Mouse (Mus musculus) neural tube, embryonic 11.5 days (tissue): Measurements from ENCODE around the gene Plekha1. TPM values are rescaled to one million over a fixed set of nuclear protein-coding genes. Genes with fewer than 3 reads are reported as not detected.

Experiments
- ATAC-seq: fragments of 200-750 bp; cut with Nextera tagmentation; 2 replicates; pipeline ENCODE4 v1.8.0; 2017; ENCODE audit warnings: moderate number of reproducible peaks, mild to moderate bottlenecking, moderate TSS enrichment, moderate library complexity; ENCODE audit not compliant: insufficient read depth, low FRiP score, low TSS enrichment
- DNase-seq: peaks from one replicate; pipeline ENCODE4 v3.0.0-alpha.2; 2015; ENCODE audit warnings: low spot score
- H3K27ac ChIP-seq: fragments of 300-500 bp; sonication (generic); 2 replicates; pipeline ENCODE4 v1.5.1; 2014; ENCODE audit warnings: low read depth, mild to moderate bottlenecking, low read length
- H3K27me3 ChIP-seq: fragments of 300-500 bp; sonication (generic); 2 replicates; pipeline ENCODE4 v1.6.1; 2014; ENCODE audit warnings: mild to moderate bottlenecking, low read length, mixed read lengths; ENCODE audit not compliant: control insufficient read depth, insufficient read depth
- H3K36me3 ChIP-seq: fragments of 300-500 bp; sonication (generic); 2 replicates; pipeline ENCODE4 v1.6.1; 2014; ENCODE audit warnings: mild to moderate bottlenecking, low read length, moderate library complexity, mixed read lengths; ENCODE audit not compliant: control insufficient read depth, insufficient read depth
- H3K4me1 ChIP-seq: fragments of 300-500 bp; sonication (generic); 2 replicates; pipeline ENCODE4 v1.6.1; 2014; ENCODE audit warnings: low read length, mixed read lengths; ENCODE audit not compliant: control insufficient read depth, insufficient read depth
- H3K4me2 ChIP-seq: fragments of 300-500 bp; sonication (generic); 2 replicates; pipeline ENCODE4 v1.6.1; 2014; ENCODE audit warnings: low read depth, mild to moderate bottlenecking, moderate library complexity
- H3K4me3 ChIP-seq: fragments of 300-500 bp; sonication (generic); 2 replicates; pipeline ENCODE4 v1.5.1; 2014; ENCODE audit warnings: low read depth, low read length
- H3K9ac ChIP-seq: fragments of 300-500 bp; sonication (generic); 2 replicates; pipeline ENCODE4 v1.6.1; 2014; ENCODE audit warnings: mild to moderate bottlenecking, low read length
- H3K9me3 ChIP-seq: fragments of 300-500 bp; sonication (generic); 2 replicates; pipeline ENCODE4 v1.6.1; 2016; ENCODE audit warnings: low read length; ENCODE audit not compliant: control insufficient read depth
- WGBS: fragments of 180-500 bp; shearing (Covaris S2); extraction: QIAGEN DNeasy Blood & Tissue Kit; methylation state at CpG from one replicate; pipeline ENCODE4 v1.1.7; 2014; 5-methylcytosine and 5-hydroxymethylcytosine counted together
- polyA plus RNA-seq: library from polyadenylated mRNA; unstranded; fragments of >200 nt; fragmentation: Nextera tagmentation; extraction: Ambion mirVana; gene quantifications from 2 replicates; pipeline ENCODE4 v1.2.1, GENCODE M21; 2014

Plekha1 gene
- polyA plus RNA-seq, 1 experiment from 2014 or later: 44.2 TPM

DNA sequence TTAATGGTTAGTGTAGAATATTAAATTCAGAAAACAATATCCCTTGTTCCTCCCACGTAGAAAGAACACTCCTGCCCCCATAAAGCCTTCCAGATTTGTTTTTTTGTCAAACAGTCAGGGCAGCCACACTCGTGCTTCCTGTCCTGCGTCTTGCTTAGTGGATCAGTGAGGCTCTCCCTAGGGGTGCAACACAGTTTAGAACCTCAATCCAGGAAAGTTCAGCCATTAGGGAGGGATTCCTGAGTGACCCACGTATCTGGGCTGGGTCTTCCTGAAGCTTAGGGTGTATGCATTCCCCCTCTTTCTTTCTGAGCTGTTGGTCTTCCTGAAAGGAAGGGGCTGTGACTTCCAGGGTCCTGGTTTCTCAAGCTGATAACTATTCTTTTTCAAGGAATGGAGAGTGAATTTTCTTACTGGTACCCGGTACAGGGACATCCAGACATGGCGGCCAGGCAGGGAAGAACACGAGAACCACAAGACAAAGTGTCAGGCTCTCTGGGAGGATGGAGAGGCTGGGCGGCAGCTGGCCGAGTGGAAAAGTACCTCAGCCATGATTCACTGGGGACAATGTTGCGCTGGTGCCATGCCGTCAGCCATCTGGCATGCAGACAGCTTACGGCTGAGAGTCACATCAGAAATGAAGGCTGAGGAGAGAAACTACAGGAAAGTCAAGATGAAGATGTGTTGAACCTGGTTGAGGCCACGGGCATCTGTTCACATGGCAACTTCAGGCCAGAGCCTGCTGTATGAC lies 57.6 kb downstream of the Plekha1 start:
- Histone ChIP-seq H3K9ac (no peak overlapping the region), H3K4me2 (no peak overlapping the region), H3K9me3 (no peaks in the 10 kb centered on the region), H3K27me3 (no peaks in the 10 kb centered on the region), H3K4me1 (no peaks in the 10 kb centered on the region), H3K36me3 (no peaks in the 10 kb centered on the region), H3K4me3 (no peak overlapping the region), H3K27ac (no peak overlapping the region)
- DNase-seq (no peak), ATAC-seq (no peak)
- 76% methylated on average over 13 of the region's 13 CpGs for WGBS

DNA sequence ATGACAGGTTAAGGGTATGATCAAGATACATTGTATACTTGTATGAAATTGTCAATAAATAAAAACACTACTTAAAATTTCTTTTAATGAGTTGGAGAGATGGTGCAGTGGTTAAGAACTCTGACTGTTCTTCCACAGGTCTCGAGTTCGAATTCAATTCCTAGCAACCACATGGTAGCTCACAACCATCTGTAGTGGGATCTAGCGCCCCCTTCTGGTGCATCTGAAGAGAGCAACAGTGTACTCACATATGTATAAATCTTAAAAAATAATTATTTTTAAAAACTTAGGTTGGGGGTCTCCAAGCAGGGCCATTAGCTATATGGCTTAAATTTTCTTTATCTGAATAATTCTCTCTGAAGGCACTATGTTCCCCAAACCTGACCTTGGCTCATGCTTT lies 64.8 kb downstream of the Plekha1 start:
- ATAC-seq (no peak), DNase-seq (no peak)
- Histone ChIP-seq H3K27ac (no peak overlapping the region), H3K9ac (no peak overlapping the region), H3K9me3 (0 out of 2 replicates have a peak, but pooled peaks cover 2% of the 10 kb centered on the region), H3K4me2 (no peak overlapping the region), H3K27me3 (peaks cover 12% of the 10 kb centered on the region), H3K4me1 (0 out of 2 replicates have a peak, but pooled peaks cover 3% of the 10 kb centered on the region), H3K4me3 (no peak overlapping the region), H3K36me3 (no peaks in the 10 kb centered on the region)
- 69% methylated on average over 3 of the region's 3 CpGs for WGBS

DNA sequence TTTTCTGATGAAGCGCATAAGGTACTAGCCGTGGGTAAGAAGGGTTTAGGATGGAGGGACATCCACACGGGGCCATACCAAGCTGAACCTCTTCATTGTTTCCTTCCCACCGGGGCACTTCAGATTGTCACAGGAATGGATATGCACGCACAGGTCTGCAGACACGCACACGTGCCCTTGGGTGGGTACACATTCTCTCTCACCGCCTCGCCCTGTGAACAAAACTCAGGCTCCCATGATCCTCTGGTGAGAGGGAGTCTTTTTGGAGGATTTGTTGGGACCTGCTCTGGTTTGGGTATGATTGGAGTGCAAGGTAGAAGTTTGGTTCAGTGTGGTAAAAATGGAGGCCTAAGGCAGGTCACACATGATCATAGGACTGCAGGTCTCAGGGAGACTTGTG lies 67.4 kb downstream of the Plekha1 start:
- Histone ChIP-seq H3K4me1 (peaks cover 12% of the 10 kb centered on the region; the same call in 1 of the 2 replicates), H3K4me3 (no peak overlapping the region), H3K9ac (no peak overlapping the region), H3K27ac (no peak overlapping the region), H3K9me3 (0 out of 2 replicates have a peak, but pooled peaks cover 2% of the 10 kb centered on the region), H3K4me2 (no peak overlapping the region), H3K27me3 (peaks cover 37% of the 10 kb centered on the region), H3K36me3 (no peaks in the 10 kb centered on the region)
- ATAC-seq (no peak), DNase-seq (no peak)
- 89% methylated on average over 9 of the region's 9 CpGs for WGBS

DNA sequence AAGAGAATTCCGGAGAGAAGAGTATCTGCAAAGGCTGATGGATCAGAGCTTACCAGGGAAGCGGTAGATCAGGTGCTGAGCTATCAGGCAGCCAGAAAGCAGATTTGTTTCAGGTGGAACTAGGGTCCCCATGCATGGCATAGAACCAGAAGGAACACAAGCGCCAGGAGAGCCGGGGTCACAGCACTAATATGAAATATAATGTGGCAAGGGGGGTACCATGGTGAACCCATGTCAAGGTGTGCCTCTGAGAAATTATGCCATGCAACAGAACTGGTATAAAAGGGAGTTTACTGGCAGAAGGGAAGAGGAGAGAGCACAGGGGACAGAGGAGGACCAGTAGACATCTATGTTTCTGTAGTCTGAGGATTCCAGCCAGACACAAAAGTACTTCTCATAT lies 69.1 kb downstream of the Plekha1 start:
- no peak overlapping the region for H3K27ac ChIP-seq
- no peak for ATAC-seq
- no peak for DNase-seq
- H3K9me3 ChIP-seq: 0 out of 2 replicates have a peak, but pooled peaks cover 2% of the 10 kb centered on the region
- H3K4me1 ChIP-seq: peaks cover 12% of the 10 kb centered on the region; the same call in 1 of the 2 replicates
- WGBS: 88% methylated on average over 4 of the region's 4 CpGs
- H3K27me3 ChIP-seq: peaks cover 49% of the 10 kb centered on the region
- H3K4me3 ChIP-seq: no peak overlapping the region
- no peak overlapping the region for H3K9ac ChIP-seq
- H3K4me2 ChIP-seq: no peak overlapping the region
- no peaks in the 10 kb centered on the region for H3K36me3 ChIP-seq

DNA sequence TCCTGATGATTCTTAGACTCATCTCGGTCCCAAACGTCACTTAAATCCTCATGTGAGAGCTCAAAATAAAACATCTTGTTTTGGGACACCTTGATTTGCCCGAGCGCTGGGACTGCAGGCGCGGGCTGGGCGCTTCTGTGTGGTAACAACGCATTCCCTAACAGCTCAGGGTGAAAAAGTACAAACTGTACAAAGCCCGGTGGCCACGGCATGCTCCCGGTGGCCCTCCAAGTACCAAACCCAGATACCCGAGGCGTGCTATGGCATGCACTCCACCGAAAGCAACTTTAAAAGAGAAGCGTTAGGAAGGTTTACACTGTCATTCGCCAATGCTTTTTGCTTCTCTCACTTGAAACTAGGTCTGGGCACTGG lies 69.9 kb downstream of the Plekha1 start:
- H3K27ac ChIP-seq: no peak overlapping the region
- H3K36me3 ChIP-seq: no peaks in the 10 kb centered on the region
- ATAC-seq: no peak
- DNase-seq: no peak
- H3K27me3 ChIP-seq: peaks cover 49% of the 10 kb centered on the region
- H3K9ac ChIP-seq: no peak overlapping the region
- peak overlapping the region; percentile 63 for H3K4me2 ChIP-seq
- H3K9me3 ChIP-seq: 0 out of 2 replicates have a peak, but pooled peaks cover 2% of the 10 kb centered on the region
- WGBS: 12% methylated on average over 16 of the region's 16 CpGs
- peaks cover 12% of the 10 kb centered on the region; the same call in 1 of the 2 replicates for H3K4me1 ChIP-seq
- peak overlapping the region; percentile 48 for H3K4me3 ChIP-seq

DNA sequence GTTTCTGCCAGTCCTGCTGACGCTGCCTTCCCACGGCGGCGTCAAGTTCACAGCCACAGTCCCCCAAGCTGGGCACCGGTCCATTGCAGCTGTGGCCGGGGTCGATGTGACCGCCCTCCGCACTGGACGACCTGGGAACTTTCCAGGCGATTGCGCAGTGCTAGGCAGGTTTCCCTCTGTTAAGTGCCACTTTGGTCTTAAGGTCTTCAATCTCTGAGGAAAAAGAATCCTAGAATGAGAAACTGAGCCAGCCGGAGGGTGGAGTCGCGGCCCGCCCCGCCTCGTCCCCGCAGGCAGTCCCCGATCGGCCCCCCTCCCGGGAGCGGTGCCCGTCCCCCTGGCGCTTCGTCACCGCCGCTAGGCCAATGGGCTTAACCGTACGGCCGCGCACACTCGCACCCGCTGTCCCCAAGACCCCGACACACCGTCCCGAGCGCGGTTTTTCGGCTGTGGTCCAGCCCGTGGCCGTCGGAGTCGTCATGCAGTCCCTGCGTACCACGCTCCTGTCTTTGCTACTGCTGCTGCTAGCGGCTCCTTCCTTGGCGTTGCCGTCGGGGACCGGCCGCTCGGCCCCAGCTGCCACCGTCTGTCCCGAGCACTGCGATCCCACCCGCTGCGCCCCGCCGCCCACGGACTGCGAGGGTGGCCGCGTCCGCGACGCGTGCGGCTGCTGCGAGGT lies 70.4 kb downstream of the Plekha1 start, which contains the start of gene Htra1:
Htra1 (plus strand) TSS at position 319 of the 679 bp plus-strand sequence.
- Histone ChIP-seq H3K27ac (no peak within 1 kb of the TSS), H3K36me3 (no peaks in the 10 kb centered on the region), H3K9me3 (0 out of 2 replicates have a peak, but pooled peaks cover 2% of the 10 kb centered on the region), H3K4me1 (peaks cover 12% of the 10 kb centered on the region; the same call in 1 of the 2 replicates), H3K4me2 (peak within 1 kb of the TSS; percentile 63), H3K27me3 (peaks cover 49% of the 10 kb centered on the region), H3K9ac (peak within 1 kb of the TSS; percentile 33), H3K4me3 (peak within 1 kb of the TSS; percentile 48)
- under 1% methylated on average over 67 of the region's 70 CpGs for WGBS
- peak; percentile 72; the same call in 1 of the 2 replicates for ATAC-seq
- DNase-seq: peak; percentile 59

DNA sequence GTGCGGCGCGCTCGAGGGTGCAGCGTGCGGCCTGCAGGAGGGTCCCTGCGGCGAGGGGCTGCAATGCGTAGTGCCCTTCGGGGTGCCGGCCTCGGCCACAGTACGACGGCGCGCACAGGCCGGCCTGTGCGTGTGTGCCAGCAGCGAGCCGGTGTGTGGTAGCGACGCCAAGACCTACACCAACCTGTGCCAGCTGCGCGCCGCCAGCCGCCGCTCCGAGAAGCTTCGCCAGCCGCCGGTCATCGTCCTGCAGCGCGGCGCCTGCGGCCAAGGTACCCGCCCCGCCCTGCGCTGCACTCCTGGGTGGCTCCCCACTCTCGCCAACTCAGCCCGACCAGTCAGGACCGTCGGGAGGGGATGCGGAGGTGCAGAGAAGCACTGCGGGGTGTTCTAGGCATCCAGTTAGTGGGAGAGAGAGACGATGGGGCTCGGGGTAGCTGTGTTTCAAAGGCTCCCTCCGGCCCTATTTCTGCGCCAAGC lies 71.0 kb downstream of the Plekha1 start:
- ATAC-seq (0 out of 2 replicates have a peak, but pooled peaks have one; percentile 27), DNase-seq (peak; percentile 24)
- WGBS: under 1% methylated on average over 49 of the region's 49 CpGs
- 0 out of 2 replicates have a peak, but pooled peaks cover 2% of the 10 kb centered on the region for H3K9me3 ChIP-seq
- peak overlapping the region; percentile 48 for H3K4me3 ChIP-seq
- H3K9ac ChIP-seq: peak overlapping the region; percentile 33
- H3K27me3 ChIP-seq: peaks cover 49% of the 10 kb centered on the region
- H3K4me1 ChIP-seq: peaks cover 12% of the 10 kb centered on the region; the same call in 1 of the 2 replicates
- H3K27ac ChIP-seq: no peak overlapping the region
- H3K4me2 ChIP-seq: peak overlapping the region; percentile 63
- H3K36me3 ChIP-seq: no peaks in the 10 kb centered on the region

DNA sequence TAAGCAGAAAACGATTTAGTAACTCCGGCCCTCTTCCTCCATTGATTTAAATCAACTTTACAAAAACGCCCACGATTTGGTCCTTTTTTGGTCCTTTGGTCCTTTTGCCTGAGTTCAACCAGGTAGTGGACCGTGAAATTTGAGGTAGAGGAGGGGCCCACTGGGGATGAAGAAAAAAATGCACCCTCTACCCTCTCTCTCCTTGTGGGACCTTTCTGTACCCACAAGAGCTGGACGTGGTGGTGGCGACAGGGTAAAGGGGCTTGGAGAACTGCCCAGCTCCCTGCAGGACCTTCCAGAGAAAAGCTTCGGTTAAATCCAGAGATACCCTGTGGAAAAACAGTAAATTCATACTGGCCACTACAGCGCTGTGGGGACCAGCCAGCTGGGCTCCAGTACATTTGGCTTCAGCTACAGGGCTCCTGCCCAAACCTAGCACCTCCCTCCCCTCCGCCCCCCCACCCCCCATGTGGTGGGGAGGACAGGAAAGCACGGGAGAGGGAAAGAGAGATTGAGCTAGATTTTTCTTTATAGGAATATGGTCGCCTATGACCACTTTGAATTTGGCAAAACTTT lies 71.8 kb downstream of the Plekha1 start:
- H3K36me3 ChIP-seq: no peaks in the 10 kb centered on the region
- no peak for ATAC-seq
- no peak overlapping the region for H3K9ac ChIP-seq
- no peak overlapping the region for H3K4me3 ChIP-seq
- peaks cover 12% of the 10 kb centered on the region; the same call in 1 of the 2 replicates for H3K4me1 ChIP-seq
- no peak overlapping the region for H3K4me2 ChIP-seq
- peaks cover 49% of the 10 kb centered on the region for H3K27me3 ChIP-seq
- DNase-seq: no peak
- 33% methylated on average over 12 of the region's 12 CpGs for WGBS
- H3K9me3 ChIP-seq: no peaks in the 10 kb centered on the region
- no peak overlapping the region for H3K27ac ChIP-seq
